Mouse (Mus musculus) lung, embryonic 16.5 days (tissue): ENCODE measurements around the gene Olfr1361. TPM values are rescaled to one million over a fixed set of nuclear protein-coding genes. Genes with fewer than 3 reads are reported as not detected.

Experiments
- polyA plus RNA-seq: library from polyadenylated mRNA; unstranded; fragments of >200 nt; fragmentation: Nextera tagmentation; extraction: Ambion mirVana; gene quantifications from 2 replicates; pipeline ENCODE4 v1.2.1, GENCODE M21; 2015

Olfr1361 gene
- polyA plus RNA-seq, 1 experiment from 2014 or later: not detected

Other genes with a start within 250 kb of the Olfr1361 start
- gene Pgbd1, start 222.3 kb downstream of the Olfr1361 start, polyA plus RNA-seq: 3.3 and 3.7 TPM in 2 replicates
- gene Zscan26, start 209.7 kb downstream of the Olfr1361 start, polyA plus RNA-seq: 35.1 and 39.0 TPM in 2 replicates
- gene Nkapl, start 194.9 kb downstream of the Olfr1361 start, polyA plus RNA-seq: 3.7 and 4.0 TPM in 2 replicates
- 2.8 and 3.9 TPM in 2 replicates for gene Zkscan4, start 184.5 kb downstream of the Olfr1361 start, polyA plus RNA-seq
- not detected in 2 replicates for gene Gm10065, start 183.9 kb downstream of the Olfr1361 start, polyA plus RNA-seq
- 0.80 and 1.4 TPM in 2 replicates for gene AK157302, start 168.2 kb downstream of the Olfr1361 start, polyA plus RNA-seq
- 5.8 and 9.4 TPM in 2 replicates for gene Gm11273, start 162.0 kb downstream of the Olfr1361 start, polyA plus RNA-seq
- 5.8 and 6.3 TPM in 2 replicates for gene Zkscan8, start 132.3 kb downstream of the Olfr1361 start, polyA plus RNA-seq
- 0.11 and 0.24 TPM in 2 replicates for gene Olfr1366, start 120.6 kb downstream of the Olfr1361 start, polyA plus RNA-seq
- 0.04 TPM in 1 of 2 replicates, not detected in the other for gene Olfr1535, start 103.5 kb downstream of the Olfr1361 start, polyA plus RNA-seq
- gene Olfr1364, start 81.6 kb downstream of the Olfr1361 start, polyA plus RNA-seq: not detected in 2 replicates
- not detected in 2 replicates for gene Olfr1362, start 49.4 kb downstream of the Olfr1361 start, polyA plus RNA-seq
- not detected in 2 replicates for gene Olfr11, start 20.9 kb downstream of the Olfr1361 start, polyA plus RNA-seq
- not detected in 2 replicates for gene Olfr1360, start 14.0 kb upstream of the Olfr1361 start, polyA plus RNA-seq
- gene Olfr1359, start 34.7 kb upstream of the Olfr1361 start, polyA plus RNA-seq: not detected in 2 replicates
- gene Hist1h2bl, start 52.8 kb upstream of the Olfr1361 start, polyA plus RNA-seq: 3.4 and 4.5 TPM in 2 replicates
- gene Hist1h2ai, start 53.0 kb upstream of the Olfr1361 start, polyA plus RNA-seq: 33.0 and 45.8 TPM in 2 replicates
- gene Hist1h3h, start 54.3 kb upstream of the Olfr1361 start, polyA plus RNA-seq: 13.5 and 20.4 TPM in 2 replicates
- 4.9 and 5.8 TPM in 2 replicates for gene Hist1h2bm, start 58.7 kb upstream of the Olfr1361 start, polyA plus RNA-seq
- 1.3 and 1.4 TPM in 2 replicates for gene Hist1h4j, start 71.7 kb upstream of the Olfr1361 start, polyA plus RNA-seq
- 2.0 and 5.4 TPM in 2 replicates for gene Hist1h4k, start 87.1 kb upstream of the Olfr1361 start, polyA plus RNA-seq
- 31.5 and 35.8 TPM in 2 replicates for gene Hist1h2ak, start 90.4 kb upstream of the Olfr1361 start, polyA plus RNA-seq
- 5.8 and 7.8 TPM in 2 replicates for gene Hist1h2bn, start 90.7 kb upstream of the Olfr1361 start, polyA plus RNA-seq
- 23.4 and 24.2 TPM in 2 replicates for gene Hist1h1b, start 117.2 kb upstream of the Olfr1361 start, polyA plus RNA-seq
- 103 and 124 TPM in 2 replicates for gene Hist1h3i, start 120.0 kb upstream of the Olfr1361 start, polyA plus RNA-seq
- gene Hist1h2an, start 123.8 kb upstream of the Olfr1361 start, polyA plus RNA-seq: 1.8 and 5.1 TPM in 2 replicates
- gene Hist1h2bp, start 124.1 kb upstream of the Olfr1361 start, polyA plus RNA-seq: 1.0 and 1.2 TPM in 2 replicates
- 24.2 and 25.0 TPM in 2 replicates for gene Hist1h2bq, start 146.8 kb upstream of the Olfr1361 start, polyA plus RNA-seq
- 3.4 TPM in 1 of 2 replicates, not detected in the other for gene Hist1h2ao, start 147.1 kb upstream of the Olfr1361 start, polyA plus RNA-seq
- gene Hist1h4m, start 148.4 kb upstream of the Olfr1361 start, polyA plus RNA-seq: not detected in 2 replicates
- 19.0 and 22.4 TPM in 2 replicates for gene Hist1h4n, start 168.8 kb upstream of the Olfr1361 start, polyA plus RNA-seq
- 3,144 and 3,910 TPM in 2 replicates for gene Hist1h2ap, start 170.1 kb upstream of the Olfr1361 start, polyA plus RNA-seq
- 26.3 and 29.0 TPM in 2 replicates for gene Hist1h2br, start 170.4 kb upstream of the Olfr1361 start, polyA plus RNA-seq